Mouse (Mus musculus) intestine, embryonic 14.5 days (tissue): Measurements from ENCODE around the gene Mfsd6. TPM values are rescaled to one million over a fixed set of nuclear protein-coding genes. Genes with fewer than 3 reads are reported as not detected.

Experiments
- ATAC-seq: fragments of 200-750 bp; cut with Nextera tagmentation; replicated peaks from 2 replicates; pipeline ENCODE4 v1.8.0; 2017; ENCODE audit warnings: low read depth, moderate number of reproducible peaks, moderate TSS enrichment, moderate library complexity; ENCODE audit not compliant: low FRiP score, low TSS enrichment
- DNase-seq: peaks from one replicate; pipeline ENCODE4 v3.0.0-alpha.2; 2018; ENCODE audit warnings: low spot score
- H3K27ac ChIP-seq: fragments of 300-500 bp; sonication (generic); 2 replicates; pipeline ENCODE4 v1.5.1; 2014; ENCODE audit warnings: low read depth, mild to moderate bottlenecking, control low read depth
- H3K27me3 ChIP-seq: fragments of 300-500 bp; sonication (generic); replicated peaks from 2 replicates; pipeline ENCODE4 v1.6.1; 2014; ENCODE audit warnings: low read length, control low read depth; ENCODE audit not compliant: control insufficient read depth, insufficient read depth
- H3K36me3 ChIP-seq: fragments of 300-500 bp; sonication (generic); 2 replicates; pipeline ENCODE4 v1.6.1; 2014; ENCODE audit warnings: low read length, control low read depth; ENCODE audit not compliant: control insufficient read depth, insufficient read depth
- H3K4me1 ChIP-seq: fragments of 300-500 bp; sonication (generic); replicated peaks from 2 replicates; pipeline ENCODE4 v1.6.1; 2014; ENCODE audit warnings: low read length, control low read depth, mixed read lengths; ENCODE audit not compliant: control insufficient read depth, insufficient read depth
- H3K4me2 ChIP-seq: fragments of 300-500 bp; sonication (generic); 2 replicates; pipeline ENCODE4 v1.6.1; 2014; ENCODE audit warnings: low read length
- H3K4me3 ChIP-seq: fragments of 300-500 bp; sonication (generic); 2 replicates; pipeline ENCODE4 v1.5.1; 2014; ENCODE audit warnings: low read depth, low read length, control low read depth, mixed read lengths
- H3K9ac ChIP-seq: fragments of 300-500 bp; sonication (generic); 2 replicates; pipeline ENCODE4 v1.6.1; 2014; ENCODE audit warnings: mild to moderate bottlenecking, low read length
- H3K9me3 ChIP-seq: fragments of 300-500 bp; sonication (generic); 2 replicates; pipeline ENCODE4 v1.6.1; 2016; ENCODE audit warnings: low read length, control low read depth; ENCODE audit not compliant: control insufficient read depth
- WGBS: fragments of 180-500 bp; shearing (Covaris S2); extraction: QIAGEN DNeasy Blood & Tissue Kit; methylation state at CpG from one replicate; pipeline ENCODE4 v1.1.7; 2014; 5-methylcytosine and 5-hydroxymethylcytosine counted together
- polyA plus RNA-seq: library from polyadenylated mRNA; unstranded; fragments of >200 nt; fragmentation: Nextera tagmentation; extraction: Ambion mirVana; gene quantifications from 2 replicates; pipeline ENCODE4 v1.2.1, GENCODE M21; 2014

Gene Mfsd6
- polyA plus RNA-seq, 1 experiment from 2014 or later, result 4.3 TPM

GRCm38 (mm10) chr1:52658160-52658559 lies 69.1 kb downstream of the Mfsd6 start:
- Histone ChIP-seq H3K27ac (no peak overlapping the region), H3K9ac (no peak overlapping the region), H3K4me3 (no peak overlapping the region), H3K4me2 (no peak overlapping the region), H3K27me3 (no peaks in the 10 kb centered on the region), H3K36me3 (no peaks in the 10 kb centered on the region), H3K9me3 (no peaks in the 10 kb centered on the region), H3K4me1 (0 out of 2 replicates have a peak, but pooled peaks cover 3% of the 10 kb centered on the region)
- 83% methylated on average over 7 of the region's 7 CpGs for WGBS
- ATAC-seq, result no peak
- no peak for DNase-seq

- Histone ChIP-seq H3K4me2 (no peak overlapping the region), H3K27ac (no peak overlapping the region), H3K4me3 (no peak overlapping the region), H3K36me3 (no peaks in the 10 kb centered on the region; the same call in 1 of the 2 replicates), H3K9ac (no peak overlapping the region), H3K9me3 (no peaks in the 10 kb centered on the region), H3K4me1 (peaks cover 4% of the 10 kb centered on the region; the same call in 1 of the 2 replicates), H3K27me3 (no peaks in the 10 kb centered on the region)
- no peak for DNase-seq
- ATAC-seq, result no peak
- WGBS, result 83% methylated on average over 4 of the region's 4 CpGs
These were observed 72.1 kb downstream of the Mfsd6 start for GRCm38 (mm10) chr1:52655153-52655552.

- H3K4me2 ChIP-seq, result no peak overlapping the region
- H3K27me3 ChIP-seq, result no peaks in the 10 kb centered on the region
- no peak for ATAC-seq
- no peaks in the 10 kb centered on the region for H3K9me3 ChIP-seq
- 83% methylated on average over 1 of the region's 1 CpGs for WGBS
- H3K9ac ChIP-seq, result no peak overlapping the region
- DNase-seq, result no peak
- peaks cover 12% of the 10 kb centered on the region for H3K36me3 ChIP-seq
- H3K27ac ChIP-seq, result no peak overlapping the region
- H3K4me3 ChIP-seq, result no peak overlapping the region
- H3K4me1 ChIP-seq, result peaks cover 4% of the 10 kb centered on the region; the same call in 1 of the 2 replicates
These were observed 73.9 kb downstream of the Mfsd6 start for GRCm38 (mm10) chr1:52653366-52653765.

GRCm38 (mm10) chr1:52652601-52653253 lies 74.5 kb downstream of the Mfsd6 start:
- DNase-seq, result peak; percentile 12
- peaks cover 4% of the 10 kb centered on the region; the same call in 1 of the 2 replicates for H3K4me1 ChIP-seq
- no peaks in the 10 kb centered on the region for H3K9me3 ChIP-seq
- H3K36me3 ChIP-seq, result peaks cover 12% of the 10 kb centered on the region
- no peak overlapping the region for H3K4me2 ChIP-seq
- 0 out of 2 replicates have a peak, but pooled peaks have one; percentile 36 for ATAC-seq
- H3K27me3 ChIP-seq, result no peaks in the 10 kb centered on the region
- H3K4me3 ChIP-seq, result no peak overlapping the region
- no peak overlapping the region for H3K9ac ChIP-seq
- no peak overlapping the region for H3K27ac ChIP-seq
- 65% methylated on average over 3 of the region's 3 CpGs for WGBS

GRCm38 (mm10) chr1:52650066-52650465 lies 77.2 kb downstream of the Mfsd6 start:
- H3K9ac ChIP-seq, result no peak overlapping the region
- H3K9me3 ChIP-seq, result no peaks in the 10 kb centered on the region
- peaks cover 20% of the 10 kb centered on the region for H3K36me3 ChIP-seq
- ATAC-seq (no peak), DNase-seq (no peak)
- no peak overlapping the region for H3K27ac ChIP-seq
- H3K4me3 ChIP-seq, result no peak overlapping the region
- peaks cover 4% of the 10 kb centered on the region; the same call in 1 of the 2 replicates for H3K4me1 ChIP-seq
- 92% methylated on average over 5 of the region's 5 CpGs for WGBS
- no peaks in the 10 kb centered on the region for H3K27me3 ChIP-seq
- H3K4me2 ChIP-seq, result no peak overlapping the region

- H3K36me3 ChIP-seq, result peaks cover 20% of the 10 kb centered on the region
- no peak overlapping the region for H3K4me2 ChIP-seq
- WGBS, result 82% methylated on average over 11 of the region's 11 CpGs
- DNase-seq (peak; percentile 72), ATAC-seq (peak; percentile 64; the same call in 1 of the 2 replicates)
- no peak overlapping the region for H3K4me3 ChIP-seq
- H3K4me1 ChIP-seq, result peaks cover 4% of the 10 kb centered on the region; the same call in 1 of the 2 replicates
- no peak overlapping the region for H3K9ac ChIP-seq
- no peaks in the 10 kb centered on the region for H3K9me3 ChIP-seq
- no peak overlapping the region for H3K27ac ChIP-seq
- no peaks in the 10 kb centered on the region for H3K27me3 ChIP-seq
These were observed 78.9 kb downstream of the Mfsd6 start for GRCm38 (mm10) chr1:52648153-52649027.

- Histone ChIP-seq H3K4me2 (no peak overlapping the region), H3K9ac (no peak overlapping the region), H3K27ac (no peak overlapping the region), H3K4me1 (no peaks in the 10 kb centered on the region), H3K9me3 (no peaks in the 10 kb centered on the region), H3K27me3 (no peaks in the 10 kb centered on the region), H3K36me3 (peaks cover 42% of the 10 kb centered on the region), H3K4me3 (no peak overlapping the region)
- no peak for ATAC-seq
- DNase-seq, result no peak
- WGBS, result 84% methylated on average over 4 of the region's 4 CpGs
These were observed 86.5 kb downstream of the Mfsd6 start for GRCm38 (mm10) chr1:52640736-52641135.

GRCm38 (mm10) chr1:52640266-52640665 lies 87.0 kb downstream of the Mfsd6 start:
- no peak for DNase-seq
- Histone ChIP-seq H3K4me3 (no peak overlapping the region), H3K9ac (no peak overlapping the region), H3K4me2 (no peak overlapping the region), H3K9me3 (no peaks in the 10 kb centered on the region), H3K27ac (no peak overlapping the region), H3K27me3 (no peaks in the 10 kb centered on the region), H3K4me1 (no peaks in the 10 kb centered on the region), H3K36me3 (peaks cover 38% of the 10 kb centered on the region)
- no peak for ATAC-seq
- WGBS, result 66% methylated on average over 6 of the region's 6 CpGs
